Mouse (Mus musculus) urinary bladder, postnatal 4 days (tissue): ENCODE results near the gene Lmx1b.

ENCODE experiments used
- DNase-seq, 2 experiments: peaks; one replicate each; pipeline ENCODE4 v3.0.0; 2021 to 2022; ENCODE audit warnings: low spot score in 2 of 2

Gene Lmx1b

DNA sequence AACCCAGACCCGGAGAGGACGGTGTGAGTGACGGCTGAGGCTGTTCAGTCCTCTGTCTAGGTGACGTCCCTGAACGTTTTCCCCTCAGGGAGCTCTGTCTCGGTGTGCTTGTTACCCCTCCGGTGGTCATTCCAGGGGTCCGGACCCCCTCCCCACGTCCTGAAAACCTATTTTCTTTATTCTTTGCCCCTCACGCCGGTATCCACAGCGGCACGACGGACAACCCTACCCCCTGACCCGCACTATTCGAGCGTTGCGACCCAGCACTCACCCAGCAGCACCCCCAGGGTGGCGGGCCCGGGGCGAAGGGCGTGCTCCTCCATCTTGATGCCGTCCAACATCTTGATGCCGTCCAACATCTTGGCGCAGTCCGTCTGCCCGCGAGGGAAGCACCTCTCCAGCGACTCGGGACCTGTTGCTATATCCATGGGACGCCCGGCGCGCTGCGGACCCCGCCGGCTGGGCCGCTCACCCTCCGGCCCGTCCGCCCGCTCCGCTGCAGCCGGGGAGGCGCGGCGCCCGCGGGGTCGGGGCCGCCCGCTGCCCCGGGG is at the start of gene Lmx1b:
Gene Lmx1b (minus strand): TSS at position 341 of the 551 bp plus-strand sequence.
- DNase-seq, result no peak

DNA sequence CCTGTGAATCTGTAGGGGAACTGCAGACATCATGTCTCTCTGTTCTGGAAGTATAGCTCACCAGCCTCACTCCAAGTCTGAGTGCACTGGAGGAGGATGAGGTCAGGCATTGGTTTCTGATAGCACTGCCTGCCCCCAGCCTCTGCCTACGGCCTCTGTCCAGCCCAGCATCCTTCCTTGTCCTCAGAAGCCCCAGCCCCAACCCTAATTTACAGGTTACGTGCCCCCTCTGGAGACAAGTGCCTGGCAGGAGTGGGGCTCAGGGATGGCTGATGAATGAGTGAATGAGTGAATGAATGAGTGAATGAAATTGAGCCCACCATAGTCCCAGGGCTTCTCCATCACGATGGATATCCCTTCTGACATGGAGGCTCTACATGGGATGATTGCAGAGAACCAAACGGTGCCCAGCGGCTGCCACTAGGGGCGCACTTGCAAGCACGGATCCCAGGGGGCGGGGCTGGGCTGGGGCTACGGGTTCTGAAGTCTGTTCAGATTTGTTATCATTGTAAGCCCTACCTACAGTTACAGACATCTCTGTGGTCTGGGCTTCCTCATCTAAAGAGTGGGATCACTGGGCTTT is 49.7 kb upstream of the Lmx1b start:
- DNase-seq, result no peak

DNA sequence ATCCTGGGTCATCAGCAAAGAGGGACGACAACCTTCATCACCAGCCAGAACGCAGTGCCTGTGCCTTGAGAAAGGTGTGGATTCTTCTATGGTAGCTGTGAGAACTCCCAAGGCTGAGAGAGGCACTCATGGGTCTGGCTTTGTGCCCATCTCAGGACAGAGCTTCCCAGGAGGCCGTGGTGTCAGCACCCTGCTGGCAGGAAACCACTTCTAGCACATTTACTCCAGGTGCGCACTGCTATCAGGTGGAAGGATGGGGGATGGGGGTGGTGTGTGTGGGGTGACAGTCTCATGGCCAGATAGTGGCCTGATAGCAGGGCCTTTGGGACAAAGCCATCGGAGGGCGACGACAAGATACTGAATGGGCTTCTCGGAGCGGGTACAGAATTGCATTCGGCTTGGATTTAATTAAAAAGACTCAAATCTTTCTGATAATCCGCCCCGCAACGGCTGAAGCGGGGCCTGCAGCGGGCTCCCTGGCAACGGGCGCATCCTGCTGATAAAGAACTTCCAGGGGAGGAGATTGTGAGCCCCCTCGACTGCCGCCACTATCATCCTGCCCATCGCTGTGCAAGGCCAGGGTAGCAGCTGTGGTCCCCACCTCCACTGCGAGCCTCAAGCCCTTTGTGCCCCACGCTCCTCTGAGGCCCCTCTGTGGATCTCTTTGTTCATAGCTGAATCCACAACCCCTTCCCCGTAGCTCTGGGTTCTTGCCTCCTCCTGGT is 49.0 kb upstream of the Lmx1b start:
- no peak for DNase-seq

DNA sequence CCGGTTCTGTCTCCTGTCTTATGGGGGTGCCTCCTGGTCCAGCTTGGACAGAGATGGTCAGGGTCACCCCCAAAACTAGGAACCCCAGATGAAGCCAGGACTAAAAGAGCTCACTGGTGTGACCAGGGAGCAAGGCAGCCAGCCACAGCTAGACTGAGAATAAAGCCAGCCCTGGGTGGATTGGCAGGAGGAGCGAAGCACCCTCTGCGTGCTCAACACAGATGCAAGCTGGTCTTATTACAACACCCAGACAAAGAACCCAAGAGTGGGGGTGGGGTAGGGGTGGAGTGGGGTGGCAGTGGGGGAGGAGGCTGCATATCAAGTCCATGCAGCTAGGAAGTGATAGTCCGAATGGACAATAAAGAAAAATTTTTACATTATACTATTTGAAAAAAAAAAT is 43.3 kb upstream of the Lmx1b start:
- no peak for DNase-seq

DNA sequence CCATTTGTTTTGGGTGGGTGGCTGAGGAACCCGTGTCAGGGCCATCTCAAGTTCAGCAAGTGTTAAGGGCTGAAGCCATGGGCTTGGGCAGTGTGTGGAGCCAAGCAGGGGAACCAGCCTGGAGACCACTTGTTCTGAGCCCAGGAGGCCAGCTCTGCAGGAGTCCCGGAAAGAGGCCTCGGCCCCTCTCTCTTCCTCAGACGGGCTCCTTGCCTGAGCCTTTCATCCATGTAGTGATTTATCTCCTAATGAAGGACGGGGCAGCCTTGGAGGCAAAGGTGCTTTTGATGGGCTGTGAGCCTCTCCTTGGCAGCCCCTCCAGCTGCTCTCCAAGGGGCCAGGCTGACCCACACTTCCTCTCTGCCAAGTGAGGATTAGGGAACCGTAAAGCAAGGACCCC is 42.8 kb upstream of the Lmx1b start:
- no peak for DNase-seq

DNA sequence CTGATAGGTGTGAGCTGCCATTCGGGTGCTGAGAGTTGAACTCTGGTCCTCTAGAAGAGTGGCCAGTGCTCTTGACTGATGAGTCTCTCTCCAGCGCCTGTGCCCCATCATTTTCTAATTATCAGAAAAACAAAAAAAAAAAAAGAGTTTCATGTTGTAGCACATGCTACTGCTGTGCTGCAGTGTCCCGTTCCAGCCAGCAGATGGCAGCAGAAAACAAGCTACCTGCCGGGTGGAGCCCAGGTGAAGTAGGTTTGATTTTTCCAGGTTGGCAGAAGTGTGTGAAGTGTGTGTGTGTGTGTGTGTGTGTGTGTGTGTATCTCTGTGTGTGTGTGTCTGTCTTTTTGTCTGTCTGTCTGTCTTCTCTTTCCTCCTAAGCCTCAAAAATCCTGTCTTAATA is 41.9 kb upstream of the Lmx1b start:
- DNase-seq, result peak in 1 of 2 experiments; percentile 74

DNA sequence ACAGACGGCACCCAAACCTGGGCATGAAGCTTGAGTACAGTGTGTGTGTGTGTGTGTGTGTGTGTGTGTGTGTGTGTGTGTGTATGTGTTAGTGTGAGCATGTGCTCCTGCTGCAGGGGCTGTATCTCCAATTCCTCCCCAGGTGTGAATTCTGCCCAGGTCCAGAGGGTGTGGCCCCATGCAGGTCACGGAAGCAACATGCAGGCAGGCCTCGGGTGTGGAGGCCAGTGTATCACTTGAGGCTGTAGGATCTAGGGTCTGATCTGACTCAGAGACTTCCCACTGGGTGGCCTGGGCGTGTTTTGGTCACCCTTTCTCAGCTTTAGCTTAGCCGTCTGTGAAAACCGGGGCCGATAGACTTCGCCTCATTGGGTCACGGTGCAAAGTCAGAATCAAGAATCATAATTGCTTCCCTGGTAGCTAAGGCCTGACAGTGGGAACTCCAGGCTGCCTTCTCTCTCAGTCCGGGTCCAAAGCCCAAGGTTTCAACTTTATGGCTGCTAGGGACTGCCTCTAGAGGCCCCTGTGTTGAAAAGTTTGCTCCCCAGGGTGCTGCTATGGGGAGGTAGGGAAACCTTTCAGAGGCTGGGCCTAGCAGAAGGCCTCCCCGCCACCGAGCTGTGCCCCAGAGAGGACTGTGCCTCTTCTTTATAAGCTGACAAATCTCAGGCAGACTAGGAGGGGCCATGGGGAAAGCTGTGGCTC is 38.8 kb upstream of the Lmx1b start:
- DNase-seq, result no peak

DNA sequence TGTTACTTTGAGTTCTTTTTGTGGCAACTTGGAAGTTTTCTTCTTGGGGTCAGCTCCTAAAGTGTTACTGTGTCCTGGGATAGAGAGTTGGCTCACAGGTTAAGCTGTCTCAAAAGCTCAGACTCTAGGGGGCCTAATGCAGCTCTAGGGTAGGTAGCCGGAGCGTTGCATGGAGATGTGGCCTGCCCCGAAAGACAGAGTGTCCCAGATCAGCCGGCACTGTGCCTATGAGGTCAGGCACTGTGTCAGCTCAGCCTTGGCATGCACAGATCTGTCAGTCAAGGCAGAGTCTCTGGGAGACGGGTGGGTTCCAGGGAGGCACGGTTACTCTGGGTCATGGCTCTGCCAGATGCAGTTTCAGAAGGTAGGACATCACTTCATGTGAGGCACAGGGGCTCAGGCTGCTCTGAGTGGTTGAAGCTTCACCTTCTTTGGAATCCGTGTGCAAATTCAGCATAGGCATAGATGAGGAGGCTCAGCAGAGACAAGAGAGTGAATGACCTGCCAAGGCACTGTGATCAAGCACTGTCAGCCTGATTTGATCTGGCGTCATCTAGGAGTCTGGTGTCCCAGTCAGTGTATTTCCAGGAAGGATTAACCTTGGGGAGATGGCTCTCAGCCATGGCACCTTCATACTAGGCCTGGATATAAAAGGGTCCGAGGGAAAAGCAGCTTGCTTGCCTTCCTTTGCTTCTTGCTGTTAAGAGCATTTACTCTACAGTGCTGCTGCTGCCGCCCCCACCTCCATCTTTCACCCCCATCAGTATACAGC is 32.6 kb upstream of the Lmx1b start:
- DNase-seq, result no peak

DNA sequence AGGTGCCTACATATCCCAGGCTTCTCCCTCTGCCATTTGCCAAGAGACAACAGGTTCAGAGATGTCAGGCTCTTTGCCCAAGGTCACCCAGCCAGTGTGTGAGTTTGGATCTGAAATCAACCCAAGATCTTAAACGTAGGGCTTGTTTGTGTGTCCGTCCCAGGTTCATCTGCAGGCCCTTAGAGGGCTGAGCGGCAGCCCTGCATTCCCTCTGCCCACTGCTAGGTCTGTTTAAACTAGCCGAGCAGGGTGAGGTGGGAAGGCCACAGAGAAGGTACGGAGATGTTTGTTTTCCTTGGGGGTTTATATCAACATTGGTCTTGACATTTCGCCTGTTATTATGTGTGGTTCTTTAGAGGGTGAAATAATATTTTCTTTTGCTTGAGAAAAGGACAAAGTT is 28.4 kb upstream of the Lmx1b start:
- no peak for DNase-seq

DNA sequence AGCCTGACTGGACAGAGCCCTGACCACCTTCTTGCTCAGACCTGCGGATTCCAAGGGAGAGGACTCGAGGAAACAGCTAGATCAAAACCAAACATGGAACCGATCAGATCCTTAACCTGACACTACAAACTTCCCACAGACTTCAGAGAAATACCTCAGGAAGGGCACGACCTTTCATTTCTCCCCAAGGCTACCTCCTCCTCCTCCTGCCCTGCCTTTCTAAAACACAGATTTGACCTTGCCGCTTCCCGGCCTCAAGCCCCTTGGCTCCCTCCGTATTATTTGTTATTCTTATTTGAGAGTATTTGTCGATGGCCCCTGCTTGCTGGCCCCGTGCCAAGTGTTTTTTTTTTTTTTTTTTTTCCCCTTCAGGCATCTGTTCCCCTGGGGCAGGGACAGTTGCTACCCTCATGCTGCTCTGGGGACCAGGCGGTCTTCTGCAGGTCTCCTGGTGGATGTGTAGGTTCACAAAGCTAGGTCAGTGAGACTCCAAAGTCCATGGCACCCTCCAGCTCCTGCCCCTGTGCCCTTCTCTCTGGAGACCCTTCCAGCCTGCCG is 26.2 kb upstream of the Lmx1b start:
- DNase-seq, result no peak

DNA sequence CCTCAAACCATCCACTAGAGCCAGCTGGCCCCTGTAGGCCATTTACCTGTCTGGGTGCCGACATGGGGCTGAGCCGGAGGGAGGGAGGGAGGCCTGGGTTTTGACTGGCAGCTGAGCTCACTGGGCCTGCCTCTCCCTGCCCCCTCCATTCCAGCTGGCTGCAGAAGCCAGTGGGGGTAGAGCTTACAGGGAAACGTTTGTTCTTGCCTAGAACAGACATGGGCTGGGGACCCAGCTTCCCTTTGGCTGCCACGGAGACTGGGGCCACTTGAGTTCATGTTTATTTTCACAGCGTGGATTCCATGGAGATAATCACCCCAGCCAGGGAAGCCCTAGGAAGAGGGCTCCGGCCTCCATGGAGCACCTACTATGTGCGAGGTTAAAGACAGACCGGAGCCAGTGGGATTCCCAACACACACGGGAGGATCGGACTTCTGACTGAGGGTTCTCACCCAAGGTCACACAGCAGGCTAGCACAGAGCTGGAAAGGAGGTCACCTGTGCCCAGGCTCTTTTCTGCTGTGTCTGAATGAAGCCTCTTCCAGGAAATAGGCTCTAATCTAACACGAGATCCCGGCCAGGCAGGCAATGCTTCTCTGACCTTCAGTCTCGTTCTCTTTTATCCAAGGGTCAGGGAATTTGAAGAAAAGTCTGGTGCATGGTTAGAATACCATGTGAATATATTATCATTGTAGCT is 25.2 kb upstream of the Lmx1b start:
- DNase-seq, result no peak

DNA sequence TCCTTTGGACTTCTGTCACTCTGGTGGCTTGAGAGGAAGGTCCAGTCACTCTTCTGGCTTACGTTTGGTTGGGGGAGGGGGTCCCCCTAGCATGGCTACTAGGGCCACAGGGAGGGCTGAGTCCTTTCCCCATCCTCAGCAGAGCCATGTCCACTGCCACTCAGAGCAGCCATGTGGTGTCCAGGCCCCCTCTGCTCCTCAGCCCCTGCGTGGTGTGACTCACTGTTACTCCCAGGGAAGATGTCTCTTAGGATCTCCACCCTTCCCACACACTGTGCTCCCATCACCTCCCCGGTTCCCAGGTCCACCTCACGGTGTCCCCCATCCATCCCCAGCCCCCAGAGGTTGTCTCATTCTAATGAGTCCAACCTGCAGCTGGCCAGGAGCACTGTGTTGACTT is 24.4 kb upstream of the Lmx1b start:
- no peak for DNase-seq

DNA sequence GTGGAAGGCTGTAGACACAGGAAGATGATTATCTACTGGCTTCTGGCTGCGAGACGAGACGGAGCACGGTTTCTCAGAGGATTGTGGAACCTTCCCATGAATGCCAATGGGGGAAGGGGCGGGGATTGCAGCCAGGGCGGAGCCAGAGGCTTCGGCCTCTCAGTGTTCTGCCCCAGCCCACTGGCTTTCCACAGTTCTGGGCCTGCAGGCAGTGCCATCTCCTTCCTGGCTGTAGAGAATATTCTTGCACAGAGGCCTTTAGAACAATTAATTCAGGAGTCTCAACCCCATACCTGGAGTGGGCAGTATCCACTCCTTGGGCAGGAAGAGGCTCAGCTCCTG is 18.9 kb upstream of the Lmx1b start:
- DNase-seq, result no peak

DNA sequence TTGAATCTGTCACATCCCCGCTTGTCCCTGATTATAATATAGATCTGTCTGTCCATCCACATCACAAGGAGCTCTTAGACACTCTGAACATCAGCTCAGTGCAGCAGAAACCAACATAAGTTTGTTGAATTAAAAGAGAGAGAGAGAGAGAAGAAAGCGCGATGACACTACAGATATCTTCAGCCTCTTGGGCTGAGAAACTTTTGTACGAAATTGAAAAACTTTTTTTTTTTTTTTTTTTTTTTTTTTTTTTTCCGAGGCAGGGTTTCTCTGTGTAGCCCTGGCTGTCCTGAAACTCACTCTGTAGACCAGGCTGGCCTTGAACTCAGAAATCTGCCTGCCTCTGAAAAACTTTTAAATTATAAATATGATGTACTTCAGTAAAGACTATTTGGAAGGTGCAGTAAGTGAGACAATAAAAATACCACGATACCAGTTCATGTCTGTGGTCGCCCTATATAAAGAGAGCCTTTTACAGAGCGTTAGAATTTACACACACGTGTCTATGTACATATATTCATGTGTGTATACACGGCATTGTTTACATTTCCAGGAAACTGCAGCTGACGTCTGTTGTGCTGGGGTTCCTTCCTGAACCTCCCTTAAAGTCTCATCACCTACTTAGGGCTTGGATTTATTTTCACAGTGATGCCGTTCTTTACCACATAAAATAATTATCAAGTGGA is 18.4 kb upstream of the Lmx1b start:
- DNase-seq, result no peak

DNA sequence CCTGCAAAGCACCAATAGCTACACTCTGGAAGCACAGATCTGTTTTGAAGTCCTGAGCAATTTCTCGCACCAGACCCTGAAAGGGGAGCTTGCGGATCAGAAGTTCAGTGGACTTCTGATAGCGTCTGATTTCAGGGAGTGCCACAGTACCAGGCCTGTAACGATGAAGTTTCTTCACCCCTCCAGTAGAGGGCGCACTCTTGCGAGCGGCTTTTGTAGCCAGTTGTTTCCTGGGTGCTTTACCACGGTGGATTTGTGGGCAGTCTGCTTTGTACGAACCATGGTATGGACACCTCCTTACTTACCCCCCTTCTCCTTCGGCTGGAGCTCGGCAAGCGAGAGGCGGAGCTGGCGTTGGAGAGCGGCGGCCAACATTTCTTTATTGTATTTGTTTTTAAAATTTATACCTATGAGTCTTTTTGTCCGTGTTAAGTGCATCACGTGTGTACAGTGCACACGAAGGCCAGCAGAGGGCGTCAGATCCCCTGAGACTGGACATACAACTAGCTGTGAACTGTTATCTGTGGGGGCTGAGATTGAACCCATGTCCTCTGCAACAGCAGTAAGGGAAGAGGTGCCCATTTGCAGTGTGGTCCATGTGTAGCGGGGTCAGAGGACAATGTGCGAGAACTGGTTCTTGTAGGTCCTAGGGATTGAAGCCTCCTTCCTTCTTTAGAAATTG is 12.3 kb upstream of the Lmx1b start:
- DNase-seq, result no peak

DNA sequence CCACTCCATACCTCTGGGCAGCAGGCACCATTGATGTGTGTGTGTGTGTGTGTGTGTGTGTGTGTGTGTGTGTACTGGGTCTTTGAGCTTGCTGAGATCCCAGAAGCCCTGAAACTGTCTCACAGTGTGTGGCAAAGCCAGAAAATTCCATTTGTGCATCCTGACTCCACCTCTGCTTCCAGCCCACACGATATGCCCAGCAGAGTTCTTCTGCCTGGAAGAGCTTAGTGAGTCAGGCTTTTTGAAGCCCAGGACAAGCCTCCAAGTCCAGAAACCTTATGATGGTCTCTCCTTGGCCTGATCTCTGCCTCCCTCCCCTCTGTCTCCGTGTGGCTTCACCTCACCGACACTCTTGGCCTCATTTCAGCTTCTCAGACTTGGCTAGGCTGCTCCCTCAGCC is 9.1 kb upstream of the Lmx1b start:
- no peak for DNase-seq

DNA sequence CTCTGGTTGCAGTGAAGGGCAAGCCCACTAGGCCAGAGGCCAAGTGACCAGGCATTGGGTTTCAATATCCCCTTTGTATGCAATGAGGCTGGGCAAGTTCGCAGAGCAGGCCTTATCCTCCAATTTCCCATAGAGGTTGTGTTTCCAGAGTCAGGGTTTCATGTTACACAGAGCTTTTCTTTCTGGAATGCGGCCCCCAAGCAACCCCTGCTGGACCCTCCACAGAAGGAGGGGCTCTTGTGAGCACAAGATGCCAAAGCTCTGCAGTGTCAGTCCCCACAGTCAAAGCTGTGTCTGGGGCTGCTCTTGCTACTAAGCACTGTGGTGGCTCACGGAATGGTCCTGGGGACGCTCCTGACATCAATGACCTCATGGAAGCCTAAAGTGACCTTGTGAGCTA is 8.6 kb upstream of the Lmx1b start:
- no peak for DNase-seq

DNA sequence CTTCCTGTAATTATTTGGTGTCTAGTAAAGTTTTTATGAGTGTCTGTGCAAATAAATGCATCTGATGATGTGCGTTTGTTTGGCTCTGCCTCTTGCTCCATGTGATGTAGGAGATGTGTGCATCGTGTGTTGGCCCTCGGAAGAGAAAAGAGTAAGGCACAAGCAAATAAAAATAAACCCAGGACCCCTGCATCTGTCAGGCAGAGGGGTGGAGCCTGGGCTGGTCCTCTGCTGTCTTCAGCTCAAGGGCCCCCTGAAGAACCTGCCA is 5.9 kb upstream of the Lmx1b start:
- DNase-seq, result no peak

DNA sequence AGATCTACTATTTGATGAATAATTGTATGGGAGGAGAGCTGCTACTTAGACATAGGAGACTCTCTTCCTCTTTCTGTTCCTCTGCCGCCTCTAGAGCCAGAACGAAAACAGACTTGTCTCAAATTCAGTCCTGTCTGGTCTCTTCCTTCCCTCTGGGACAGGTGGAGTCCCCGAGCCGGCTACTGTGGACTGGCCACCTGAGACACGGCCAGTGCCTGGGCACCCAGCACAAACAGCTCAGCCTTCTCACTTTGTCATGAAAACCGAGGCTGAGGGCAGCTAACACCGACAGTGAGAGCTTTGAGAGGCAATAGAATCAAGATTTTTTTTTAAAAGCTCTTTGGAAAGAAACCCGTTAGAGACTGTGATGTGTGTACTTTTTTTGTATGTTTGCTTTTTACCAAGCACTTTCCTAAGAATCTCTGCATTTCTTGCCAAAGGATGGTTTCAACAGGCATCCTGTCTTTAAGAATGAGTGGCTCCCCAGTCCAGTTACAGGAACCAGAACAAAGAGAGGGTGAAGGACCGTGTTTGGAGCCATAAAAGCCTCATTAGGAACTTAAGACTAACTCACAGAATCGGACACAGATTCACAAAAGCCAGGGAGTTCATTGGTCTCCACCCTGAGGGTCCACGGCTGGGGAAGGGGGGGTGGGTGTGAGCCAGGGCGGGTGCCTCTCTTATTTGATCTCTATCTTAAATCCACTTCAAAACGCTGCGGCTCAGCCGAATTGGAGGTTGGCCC is 5.4 kb upstream of the Lmx1b start:
- DNase-seq, result no peak
